Mouse (Mus musculus): ENCODE data around the gene Tmem25.

- TF ChIP-seq CTCF (IDR thresholded peaks at IDR 0.05; ENCODE audit: low read depth) = no peak
- TF ChIP-seq EP300 (IDR thresholded peaks at IDR 0.05; ENCODE audit: low read depth) = no peak
Observed at GRCm38 (mm10) chr9:44832356-44832755, 33.2 kb upstream of the Tmem25 start.
